Mouse (Mus musculus): Measurements from ENCODE around the gene Ssu72. TPM values are rescaled to one million over a fixed set of nuclear protein-coding genes. Genes with fewer than 3 reads are reported as not detected.

The Ssu72 gene
- polyA plus RNA-seq, 1 experiment from 2014 or later, result 152 TPM

Other genes starting within 250 kb of the Ssu72 start
- not detected in 2 replicates for gene Tmem52, start 235.7 kb upstream of the Ssu72 start, polyA plus RNA-seq (2016; fragmentation: Nextera tagmentation; extraction: Ambion mirVana)
- gene Gnb1, start 213.4 kb upstream of the Ssu72 start, polyA plus RNA-seq (2016; fragmentation: Nextera tagmentation; extraction: Ambion mirVana), result 416 and 440 TPM in 2 replicates
- 70.8 and 93.3 TPM in 2 replicates for gene Nadk, start 142.4 kb upstream of the Ssu72 start, polyA plus RNA-seq (2016; fragmentation: Nextera tagmentation; extraction: Ambion mirVana)
- 8.4 and 9.5 TPM in 2 replicates for gene Slc35e2, start 103.4 kb upstream of the Ssu72 start, polyA plus RNA-seq (2016; fragmentation: Nextera tagmentation; extraction: Ambion mirVana)
- 48.6 and 60.2 TPM in 2 replicates for gene Cdk11b, start 79.9 kb upstream of the Ssu72 start, polyA plus RNA-seq (2016; fragmentation: Nextera tagmentation; extraction: Ambion mirVana)
- not detected in 2 replicates for gene Gm10563, start 59.4 kb upstream of the Ssu72 start, polyA plus RNA-seq (2016; fragmentation: Nextera tagmentation; extraction: Ambion mirVana)
- gene Mmp23, start 51.4 kb upstream of the Ssu72 start, polyA plus RNA-seq (2016; fragmentation: Nextera tagmentation; extraction: Ambion mirVana), result 34.6 and 39.8 TPM in 2 replicates
- 15.4 and 16.8 TPM in 2 replicates for gene Mib2, start 35.6 kb upstream of the Ssu72 start, polyA plus RNA-seq (2016; fragmentation: Nextera tagmentation; extraction: Ambion mirVana)
- 0.78 and 1.7 TPM in 2 replicates for gene Fndc10, start 10.5 kb upstream of the Ssu72 start, polyA plus RNA-seq (2016; fragmentation: Nextera tagmentation; extraction: Ambion mirVana)
- 0.38 and 0.54 TPM in 2 replicates for gene Tmem240, start 30.0 kb downstream of the Ssu72 start, polyA plus RNA-seq (2016; fragmentation: Nextera tagmentation; extraction: Ambion mirVana)
- gene Atad3a, start 56.3 kb downstream of the Ssu72 start, polyA plus RNA-seq (2016; fragmentation: Nextera tagmentation; extraction: Ambion mirVana), result 133 and 147 TPM in 2 replicates
- 2.1 and 3.1 TPM in 2 replicates for gene Vwa1, start 69.9 kb downstream of the Ssu72 start, polyA plus RNA-seq (2016; fragmentation: Nextera tagmentation; extraction: Ambion mirVana)
- 2.1 and 4.7 TPM in 2 replicates for gene Tmem88b, start 81.1 kb downstream of the Ssu72 start, polyA plus RNA-seq (2016; fragmentation: Nextera tagmentation; extraction: Ambion mirVana)
- not detected in 2 replicates for gene Ankrd65, start 85.6 kb downstream of the Ssu72 start, polyA plus RNA-seq (2016; fragmentation: Nextera tagmentation; extraction: Ambion mirVana)
- 176 and 226 TPM in 2 replicates for gene Mrpl20, start 98.1 kb downstream of the Ssu72 start, polyA plus RNA-seq (2016; fragmentation: Nextera tagmentation; extraction: Ambion mirVana)
- gene Ccnl2, start 107.7 kb downstream of the Ssu72 start, polyA plus RNA-seq (2016; fragmentation: Nextera tagmentation; extraction: Ambion mirVana), result 131 and 150 TPM in 2 replicates
- 157 and 170 TPM in 2 replicates for gene Aurkaip1, start 126.5 kb downstream of the Ssu72 start, polyA plus RNA-seq (2016; fragmentation: Nextera tagmentation; extraction: Ambion mirVana)
- gene Mxra8, start 134.9 kb downstream of the Ssu72 start, polyA plus RNA-seq (2016; fragmentation: Nextera tagmentation; extraction: Ambion mirVana), result 39.0 and 50.5 TPM in 2 replicates
- 2.8 and 3.6 TPM in 2 replicates for gene Dvl1, start 142.6 kb downstream of the Ssu72 start, polyA plus RNA-seq (2016; fragmentation: Nextera tagmentation; extraction: Ambion mirVana)
- gene Tas1r3, start 158.6 kb downstream of the Ssu72 start, polyA plus RNA-seq (2016; fragmentation: Nextera tagmentation; extraction: Ambion mirVana), result 0.13 and 0.14 TPM in 2 replicates
- gene Cptp, start 164.6 kb downstream of the Ssu72 start, polyA plus RNA-seq (2016; fragmentation: Nextera tagmentation; extraction: Ambion mirVana), result 14.0 and 16.2 TPM in 2 replicates
- gene Ints11, start 164.7 kb downstream of the Ssu72 start, polyA plus RNA-seq (2016; fragmentation: Nextera tagmentation; extraction: Ambion mirVana), result 52.1 and 73.9 TPM in 2 replicates
- gene Pusl1, start 187.0 kb downstream of the Ssu72 start, polyA plus RNA-seq (2016; fragmentation: Nextera tagmentation; extraction: Ambion mirVana), result 43.8 and 43.9 TPM in 2 replicates
- gene Acap3, start 187.0 kb downstream of the Ssu72 start, polyA plus RNA-seq (2016; fragmentation: Nextera tagmentation; extraction: Ambion mirVana), result 12.3 and 13.3 TPM in 2 replicates
- 97.2 and 135 TPM in 2 replicates for gene Ube2j2, start 239.0 kb downstream of the Ssu72 start, polyA plus RNA-seq (2016; fragmentation: Nextera tagmentation; extraction: Ambion mirVana)

Measured in heart, embryonic 10.5 days (tissue).